Mouse (Mus musculus) CD8-positive naive resting alpha-beta T cell, adult 57 days (primary cell): ENCODE results near the gene Ang6. TPM values are rescaled to one million over a fixed set of nuclear protein-coding genes. Genes with fewer than 3 reads are reported as not detected.

ENCODE experiments used
- total RNA-seq: library from RNA; stranded (reverse); gene quantifications from one replicate; pipeline ENCODE4 v1.2.4, GENCODE M21; 2023

Ang6 gene
- not detected for total RNA-seq

DNA sequence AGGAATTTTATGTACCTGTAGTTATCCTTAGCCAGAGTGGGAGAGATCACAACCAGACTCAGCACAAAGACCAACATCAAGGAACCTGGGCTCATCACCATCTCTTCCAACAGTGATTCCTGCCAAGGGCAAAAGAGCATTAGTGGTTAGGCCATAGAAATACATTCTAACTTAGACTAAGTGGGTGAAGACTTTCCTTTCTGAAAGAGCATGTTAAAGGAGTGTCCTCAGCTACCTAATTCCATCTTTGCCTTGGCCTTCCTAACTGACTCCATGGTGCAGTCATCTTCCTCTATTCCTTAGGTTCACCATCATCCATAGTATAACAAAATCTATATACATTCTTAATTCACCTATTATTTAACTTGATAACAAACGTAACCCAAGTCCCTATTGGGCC is at the start of gene Ang6:
Ang6 (minus strand) TSS at position 101 of the 400 bp plus-strand sequence.

GRCm38 (mm10) chr14:43956769-43957168 is 45.3 kb downstream of the Ang6 start, which contains the start of gene Ang5:
TSS of gene Ang5 (plus strand) at chr14:43957069.

Other genes with a start within 250 kb of the Ang6 start
- not detected for gene Gm8180, start 217.5 kb downstream of the Ang6 start, total RNA-seq
- gene Ear1, start 126.8 kb downstream of the Ang6 start, total RNA-seq = not detected
- gene Ear10, start 78.7 kb downstream of the Ang6 start, total RNA-seq = not detected
- not detected for gene Gm8113, start 76.9 kb downstream of the Ang6 start, total RNA-seq
- not detected for gene Ang5, start 45.2 kb downstream of the Ang6 start, total RNA-seq
- gene Ear2, start 100.4 kb upstream of the Ang6 start, total RNA-seq = 1.3 TPM
- not detected for gene Gm3327, start 121.6 kb upstream of the Ang6 start, total RNA-seq
- not detected for gene Gm8212, start 195.4 kb upstream of the Ang6 start, total RNA-seq
- gene 4930503E14Rik, start 211.0 kb upstream of the Ang6 start, total RNA-seq = not detected